Mouse (Mus musculus): Measurements from ENCODE around the gene Fam53b. TPM values are rescaled to one million over a fixed set of nuclear protein-coding genes. Genes with fewer than 3 reads are reported as not detected.

Gene Fam53b
- polyA plus RNA-seq, 1 experiment, result 26.5 TPM

DNA sequence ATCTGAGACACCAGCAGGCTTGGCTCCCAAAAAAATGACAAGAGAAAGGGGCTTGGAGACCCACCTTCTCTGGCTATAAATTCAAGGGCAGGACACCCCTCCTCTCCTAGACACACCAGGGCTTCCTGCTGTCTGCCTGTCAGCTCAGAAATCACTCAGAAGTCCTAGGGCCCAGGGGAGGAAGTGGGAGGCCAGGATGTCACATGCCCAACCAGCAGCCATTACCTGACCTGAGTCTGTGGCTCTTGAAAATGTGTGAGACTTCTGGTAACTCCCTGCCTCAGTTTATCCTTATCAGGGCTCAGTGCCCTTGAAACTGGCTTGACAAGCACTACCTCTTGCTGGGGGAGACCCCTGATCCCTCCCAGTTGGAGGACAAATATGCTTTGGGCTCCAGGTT, 114.0 kb downstream of the Fam53b start:
- H3K79me2 ChIP-seq (ENCODE audit: control insufficient read depth, insufficient read depth), result no peaks in the 10 kb centered on the region
- no peak overlapping the region for H3K4me3 ChIP-seq
- H3ac ChIP-seq (ENCODE audit: control insufficient read depth, insufficient read length), result no peak overlapping the region
- H3K27me3 ChIP-seq (ENCODE audit: control insufficient read depth, insufficient read depth, insufficient read length), result no peaks in the 10 kb centered on the region
- peak overlapping the region; percentile 38 for H3K4me2 ChIP-seq (ENCODE audit: low read depth)
- H3K36me3 ChIP-seq (ENCODE audit: control insufficient read depth, insufficient read depth), result no peaks in the 10 kb centered on the region
- TF ChIP-seq POLR2A (IDR thresholded peaks at IDR 0.05; ENCODE audit: insufficient read length, low read depth) (no peak), TCF12 (IDR thresholded peaks at IDR 0.05; ENCODE audit: insufficient read depth, poor library complexity, severe bottlenecking) (no peak), SRF (IDR thresholded peaks at IDR 0.05; ENCODE audit: control insufficient read depth, insufficient read length, low read depth) (no peak), MAX (IDR thresholded peaks at IDR 0.05; ENCODE audit: low read depth) (no peak), E2F4 (IDR thresholded peaks at IDR 0.05; ENCODE audit: insufficient read depth) (no peak), USF1 (IDR thresholded peaks at IDR 0.05; ENCODE audit: low read depth) (no peak), POLR2AphosphoS2 (IDR thresholded peaks at IDR 0.05; ENCODE audit: insufficient read length, low read depth) (no peak), MYOG (IDR thresholded peaks at IDR 0.05; ENCODE audit: control insufficient read depth in 1 of 3, insufficient read depth in 1 of 3, insufficient read length in 2 of 3, low read depth in 2 of 3) (no peak)

- H3K4me2 ChIP-seq (ENCODE audit: low read depth), result peak overlapping the region; percentile 3
- H3ac ChIP-seq (ENCODE audit: control insufficient read depth, insufficient read length), result no peak overlapping the region
- no peak overlapping the region for H3K4me3 ChIP-seq
These were observed 114.5 kb downstream of the Fam53b start for GRCm38 (mm10) chr7:132699165-132699564.

DNA sequence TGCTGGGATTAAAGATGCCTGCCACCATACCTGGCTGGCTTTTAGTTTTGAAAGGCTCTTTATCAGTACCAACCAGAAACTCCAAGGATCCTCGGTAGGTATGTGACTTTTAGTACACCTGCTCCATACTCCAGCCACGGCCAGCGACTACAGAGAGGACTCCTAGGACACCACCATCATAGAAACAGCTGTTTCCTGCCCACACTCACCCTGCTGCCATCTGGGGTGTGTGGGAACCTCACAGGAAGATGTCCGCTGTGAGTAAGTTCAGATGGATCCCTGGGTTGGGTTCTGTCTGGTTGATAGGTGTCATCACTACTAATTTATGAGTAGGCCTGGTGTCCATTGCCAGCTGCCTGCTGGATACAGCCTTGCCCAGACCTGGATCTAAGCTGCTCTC, 114.9 kb downstream of the Fam53b start:
- H3K27me3 ChIP-seq (ENCODE audit: control insufficient read depth, insufficient read depth, insufficient read length), result no peaks in the 10 kb centered on the region
- H3ac ChIP-seq (ENCODE audit: control insufficient read depth, insufficient read length), result no peak overlapping the region
- TF ChIP-seq MYOD1 (IDR thresholded peaks at IDR 0.05; ENCODE audit: control insufficient read depth in 1 of 3, insufficient read length in 2 of 3, low read depth in 2 of 3) (peak; percentile 2 to 93 (median 58)), REST (IDR thresholded peaks at IDR 0.05; ENCODE audit: insufficient read depth, insufficient read length) (no peak), MYOG (IDR thresholded peaks at IDR 0.05; ENCODE audit: control insufficient read depth in 1 of 3, insufficient read depth in 1 of 3, insufficient read length in 2 of 3, low read depth in 2 of 3) (peak; percentile 56 to 93 (median 62)), MAX (IDR thresholded peaks at IDR 0.05; ENCODE audit: low read depth) (no peak), TCF12 (IDR thresholded peaks at IDR 0.05; ENCODE audit: insufficient read depth, poor library complexity, severe bottlenecking) (peak; percentile 58)
- H3K36me3 ChIP-seq (ENCODE audit: control insufficient read depth, insufficient read depth), result no peaks in the 10 kb centered on the region
- no peaks in the 10 kb centered on the region for H3K79me2 ChIP-seq (ENCODE audit: control insufficient read depth, insufficient read depth)
- peak overlapping the region; percentile 3 for H3K4me2 ChIP-seq (ENCODE audit: low read depth)
- no peak overlapping the region for H3K4me3 ChIP-seq

More at GRCm38 (mm10) chr7:132699165-132699564, 114.5 kb downstream of the Fam53b start:
- Histone ChIP-seq H3K36me3 (ENCODE audit: control insufficient read depth, insufficient read depth) (no peaks in the 10 kb centered on the region), H3K79me2 (ENCODE audit: control insufficient read depth, insufficient read depth) (no peaks in the 10 kb centered on the region), H3K27me3 (ENCODE audit: control insufficient read depth, insufficient read depth, insufficient read length) (no peaks in the 10 kb centered on the region)
- TF ChIP-seq USF1 (IDR thresholded peaks at IDR 0.05; ENCODE audit: low read depth) (no peak), SRF (IDR thresholded peaks at IDR 0.05; ENCODE audit: control insufficient read depth, insufficient read length, low read depth) (no peak), E2F4 (IDR thresholded peaks at IDR 0.05; ENCODE audit: insufficient read depth) (no peak), REST (IDR thresholded peaks at IDR 0.05; ENCODE audit: insufficient read depth, insufficient read length) (no peak), POLR2AphosphoS2 (IDR thresholded peaks at IDR 0.05; ENCODE audit: insufficient read length, low read depth) (no peak), MYOD1 (IDR thresholded peaks at IDR 0.05; ENCODE audit: control insufficient read depth in 1 of 3, insufficient read length in 2 of 3, low read depth in 2 of 3) (no peak)

DNA sequence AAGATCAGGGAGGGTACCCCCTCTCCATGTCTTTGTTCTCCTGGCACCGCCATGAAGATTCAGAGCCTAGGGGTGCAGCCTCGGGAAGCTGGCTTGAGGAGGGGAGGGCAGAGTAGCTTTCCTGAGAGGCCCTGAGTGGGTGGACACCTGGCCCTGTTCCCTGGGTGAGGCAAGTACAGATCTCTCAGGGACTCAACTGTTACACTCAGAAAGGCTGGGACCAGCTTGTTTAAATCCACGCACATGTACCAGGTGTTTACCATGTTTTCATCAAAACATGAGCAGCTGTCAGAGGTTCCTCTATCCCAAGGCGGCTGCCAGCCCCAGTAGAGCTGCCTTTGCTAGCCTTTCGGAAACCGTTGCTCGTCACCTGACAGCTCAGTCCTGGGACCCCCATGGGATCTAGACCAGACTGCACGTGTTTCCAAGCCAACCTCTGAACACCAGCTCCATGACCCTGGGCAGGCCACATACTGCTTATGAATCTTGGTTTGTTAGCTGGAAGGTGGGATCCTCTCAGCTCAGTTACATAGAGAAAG, 116.4 kb downstream of the Fam53b start:
- Histone ChIP-seq H3K27me3 (ENCODE audit: control insufficient read depth, insufficient read depth, insufficient read length) (no peaks in the 10 kb centered on the region), H3K4me2 (ENCODE audit: low read depth) (no peak overlapping the region)
- TF ChIP-seq MAX (IDR thresholded peaks at IDR 0.05; ENCODE audit: low read depth), result no peak
- TF ChIP-seq MYOD1 (IDR thresholded peaks at IDR 0.05; ENCODE audit: control insufficient read depth in 1 of 3, insufficient read length in 2 of 3, low read depth in 2 of 3), result peak in 1 of 3 experiments; percentile 16

DNA sequence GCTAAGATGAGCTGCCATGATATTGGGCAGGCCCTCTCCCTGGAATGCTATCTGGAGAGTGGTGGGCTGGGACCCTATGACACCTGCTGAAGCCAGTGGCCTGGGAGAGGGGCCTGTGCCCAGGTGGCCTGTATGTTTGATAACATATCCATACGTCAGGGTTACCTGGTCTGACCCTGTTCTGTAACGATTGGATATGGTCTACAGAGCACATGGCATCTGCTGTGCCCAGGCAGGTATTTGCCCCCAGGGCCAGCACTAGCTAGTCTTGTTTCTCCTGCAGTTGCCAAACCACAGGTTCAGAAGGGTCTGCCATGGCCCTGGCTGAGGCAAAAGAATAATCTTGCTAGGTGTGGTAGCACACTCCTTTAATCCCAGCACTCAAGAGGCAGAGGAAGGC, 120.1 kb downstream of the Fam53b start:
- H3K4me3 ChIP-seq, result no peak overlapping the region
- no peak overlapping the region for H3K4me2 ChIP-seq (ENCODE audit: low read depth)
- no peak overlapping the region for H3ac ChIP-seq (ENCODE audit: control insufficient read depth, insufficient read length)
- no peaks in the 10 kb centered on the region for H3K27me3 ChIP-seq (ENCODE audit: control insufficient read depth, insufficient read depth, insufficient read length)
- TF ChIP-seq USF1 (IDR thresholded peaks at IDR 0.05; ENCODE audit: low read depth) (no peak), POLR2A (IDR thresholded peaks at IDR 0.05; ENCODE audit: insufficient read length, low read depth) (no peak), POLR2AphosphoS2 (IDR thresholded peaks at IDR 0.05; ENCODE audit: insufficient read length, low read depth) (no peak), TCF12 (IDR thresholded peaks at IDR 0.05; ENCODE audit: insufficient read depth, poor library complexity, severe bottlenecking) (no peak), E2F4 (IDR thresholded peaks at IDR 0.05; ENCODE audit: insufficient read depth) (no peak), REST (IDR thresholded peaks at IDR 0.05; ENCODE audit: insufficient read depth, insufficient read length) (no peak)
- H3K79me2 ChIP-seq (ENCODE audit: control insufficient read depth, insufficient read depth), result no peaks in the 10 kb centered on the region
- no peaks in the 10 kb centered on the region for H3K36me3 ChIP-seq (ENCODE audit: control insufficient read depth, insufficient read depth)

More for the DNA sequence above, 116.4 kb downstream of the Fam53b start:
- H3K36me3 ChIP-seq (ENCODE audit: control insufficient read depth, insufficient read depth), result no peaks in the 10 kb centered on the region
- H3K79me2 ChIP-seq (ENCODE audit: control insufficient read depth, insufficient read depth), result no peaks in the 10 kb centered on the region
- H3K4me3 ChIP-seq, result no peak overlapping the region
- H3ac ChIP-seq (ENCODE audit: control insufficient read depth, insufficient read length), result no peak overlapping the region

DNA sequence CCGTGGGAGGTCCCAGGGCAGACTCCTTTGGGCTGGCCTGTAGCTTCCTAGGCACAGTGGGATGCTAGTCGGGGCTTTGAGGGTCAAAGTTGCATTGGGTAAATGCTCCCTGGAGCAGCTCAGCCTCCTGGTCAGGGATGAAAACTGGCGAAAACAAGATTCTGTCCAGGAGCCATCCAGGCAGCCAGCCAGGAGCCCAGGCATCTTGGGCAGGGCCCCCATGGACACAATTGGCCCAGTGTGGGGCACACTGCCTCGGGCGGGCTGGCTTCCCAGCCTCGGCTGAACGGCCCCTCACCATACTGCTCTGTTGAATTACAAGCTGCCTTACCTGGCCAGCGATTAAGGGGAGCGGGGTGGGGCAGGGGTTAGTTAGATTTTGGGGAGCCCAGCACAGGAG, 121.0 kb downstream of the Fam53b start:
- Histone ChIP-seq H3K27me3 (ENCODE audit: control insufficient read depth, insufficient read depth, insufficient read length) (no peaks in the 10 kb centered on the region), H3K79me2 (ENCODE audit: control insufficient read depth, insufficient read depth) (no peaks in the 10 kb centered on the region), H3K4me2 (ENCODE audit: low read depth) (no peak overlapping the region), H3ac (ENCODE audit: control insufficient read depth, insufficient read length) (no peak overlapping the region), H3K4me3 (no peak overlapping the region), H3K36me3 (ENCODE audit: control insufficient read depth, insufficient read depth) (no peaks in the 10 kb centered on the region)
- no peak for TF ChIP-seq USF1 (IDR thresholded peaks at IDR 0.05; ENCODE audit: low read depth)
- TF ChIP-seq MAX (IDR thresholded peaks at IDR 0.05; ENCODE audit: low read depth), result no peak
- TF ChIP-seq POLR2A (IDR thresholded peaks at IDR 0.05; ENCODE audit: insufficient read length, low read depth), result no peak
- no peak for TF ChIP-seq TCF12 (IDR thresholded peaks at IDR 0.05; ENCODE audit: insufficient read depth, poor library complexity, severe bottlenecking)
- no peak for TF ChIP-seq REST (IDR thresholded peaks at IDR 0.05; ENCODE audit: insufficient read depth, insufficient read length)
- no peak for TF ChIP-seq SRF (IDR thresholded peaks at IDR 0.05; ENCODE audit: control insufficient read depth, insufficient read length, low read depth)
- TF ChIP-seq E2F4 (IDR thresholded peaks at IDR 0.05; ENCODE audit: insufficient read depth), result no peak
